Mouse (Mus musculus) hindbrain, embryonic 16.5 days (tissue): Measurements from ENCODE around the gene Capn5. TPM values are rescaled to one million over a fixed set of nuclear protein-coding genes. Genes with fewer than 3 reads are reported as not detected.

ENCODE experiments used
- ATAC-seq: fragments of 200-750 bp; cut with Nextera tagmentation; 2 replicates; pipeline ENCODE4 v1.8.0; 2017; ENCODE audit warnings: moderate TSS enrichment, moderate library complexity
- H3K27ac ChIP-seq: fragments of 300-500 bp; sonication (generic); 2 replicates; pipeline ENCODE4 v1.5.1; 2014; ENCODE audit warnings: low read depth, mild to moderate bottlenecking, control low read depth, low read length, moderate library complexity
- H3K27me3 ChIP-seq: fragments of 300-500 bp; sonication (generic); replicated peaks from 2 replicates; pipeline ENCODE4 v1.6.1; 2014; ENCODE audit warnings: low read length; ENCODE audit not compliant: control insufficient read depth, insufficient read depth
- H3K36me3 ChIP-seq: fragments of 300-500 bp; sonication (generic); 2 replicates; pipeline ENCODE4 v1.6.1; 2014; ENCODE audit warnings: mild to moderate bottlenecking, low read length, moderate library complexity, mixed read lengths; ENCODE audit not compliant: control insufficient read depth, insufficient read depth
- H3K4me1 ChIP-seq: fragments of 300-500 bp; sonication (generic); 2 replicates; pipeline ENCODE4 v1.6.1; 2014; ENCODE audit warnings: low read depth, low read length; ENCODE audit not compliant: control insufficient read depth, insufficient read depth
- H3K4me2 ChIP-seq: fragments of 300-500 bp; sonication (generic); 2 replicates; pipeline ENCODE4 v1.6.1; 2014; ENCODE audit warnings: mild to moderate bottlenecking, low read length, control low read depth, moderate library complexity
- H3K4me3 ChIP-seq: fragments of 300-500 bp; sonication (generic); 2 replicates; pipeline ENCODE4 v1.5.1; 2014; ENCODE audit warnings: mild to moderate bottlenecking, low read length, control low read depth, moderate library complexity
- H3K9ac ChIP-seq: fragments of 300-500 bp; sonication (generic); 2 replicates; pipeline ENCODE4 v1.6.1; 2014; ENCODE audit warnings: low read depth, mild to moderate bottlenecking, control low read depth, low read length, moderate library complexity
- H3K9me3 ChIP-seq: fragments of 300-500 bp; sonication (generic); 2 replicates; pipeline ENCODE4 v1.6.1; 2014; ENCODE audit warnings: mild to moderate bottlenecking, low read length, moderate library complexity; ENCODE audit not compliant: control insufficient read depth
- WGBS: fragments of 180-500 bp; shearing (Covaris S2); extraction: QIAGEN DNeasy Blood & Tissue Kit; methylation state at CpG from one replicate; pipeline ENCODE4 v1.1.7; 2014; 5-methylcytosine and 5-hydroxymethylcytosine counted together
- polyA plus RNA-seq: library from polyadenylated mRNA; unstranded; fragments of >200 nt; fragmentation: Nextera tagmentation; extraction: Ambion mirVana; gene quantifications from 2 replicates; pipeline ENCODE4 v1.2.1, GENCODE M21; 2015

Gene Capn5
- polyA plus RNA-seq, 1 experiment from 2014 or later, result 27.3 TPM

DNA sequence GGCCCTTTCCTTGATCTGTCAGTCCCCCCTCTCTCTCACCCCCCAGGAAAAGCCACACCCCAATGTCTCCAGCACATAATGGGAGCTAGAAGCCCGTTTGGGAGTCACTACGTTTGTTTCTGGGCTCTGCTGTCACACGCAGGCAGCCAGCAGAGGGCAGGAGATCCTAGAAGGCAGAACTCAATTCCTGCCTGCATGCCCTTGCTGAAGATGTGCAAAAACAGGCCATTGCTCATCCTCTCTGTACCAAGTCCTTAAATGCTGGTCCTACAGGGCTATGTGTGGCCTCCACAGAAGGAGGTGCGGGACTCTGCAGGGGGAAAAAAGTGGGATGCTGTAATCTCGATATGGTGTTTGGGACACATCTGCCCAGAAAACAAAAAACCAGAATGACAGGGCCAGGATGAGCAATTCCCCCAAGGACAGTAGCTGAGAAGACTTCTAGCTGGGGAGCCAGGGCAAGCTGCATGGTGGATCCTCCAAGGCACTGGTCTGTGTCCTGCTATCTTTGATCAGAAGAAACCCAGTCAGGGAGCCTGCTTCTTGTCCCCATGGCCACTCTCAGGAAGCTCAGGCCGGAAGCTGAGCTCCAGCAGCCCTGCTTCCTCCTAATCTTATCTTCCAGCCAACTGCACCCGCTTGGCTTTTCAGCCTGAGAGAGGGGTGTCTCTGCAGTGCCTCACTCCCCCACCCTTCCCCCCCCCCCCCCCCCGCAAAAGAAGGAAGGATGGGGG lies 22.4 kb downstream of the Capn5 start:
- Histone ChIP-seq H3K27ac (no peak overlapping the region; the same call in 1 of the 2 replicates), H3K36me3 (no peaks in the 10 kb centered on the region; the same call in 1 of the 2 replicates), H3K9ac (no peak overlapping the region), H3K9me3 (no peaks in the 10 kb centered on the region), H3K4me2 (no peak overlapping the region), H3K4me3 (no peak overlapping the region), H3K27me3 (no peaks in the 10 kb centered on the region), H3K4me1 (peaks cover 23% of the 10 kb centered on the region)
- peak; percentile 50 for ATAC-seq
- 30% methylated on average over 7 of the region's 8 CpGs for whole genome bisulfite sequencing

- peaks cover 15% of the 10 kb centered on the region for H3K4me1 ChIP-seq
- H3K4me2 ChIP-seq, result no peak overlapping the region
- H3K9me3 ChIP-seq, result no peaks in the 10 kb centered on the region
- H3K36me3 ChIP-seq, result no peaks in the 10 kb centered on the region
- no peak overlapping the region for H3K4me3 ChIP-seq
- ATAC-seq, result no peak
- no peaks in the 10 kb centered on the region for H3K27me3 ChIP-seq
- WGBS, result 72% methylated on average over 5 of the region's 5 CpGs
- H3K9ac ChIP-seq, result no peak overlapping the region
- H3K27ac ChIP-seq, result no peak overlapping the region
Measured at GRCm38 (mm10) chr7:98153892-98154291, 24.2 kb downstream of the Capn5 start.

DNA sequence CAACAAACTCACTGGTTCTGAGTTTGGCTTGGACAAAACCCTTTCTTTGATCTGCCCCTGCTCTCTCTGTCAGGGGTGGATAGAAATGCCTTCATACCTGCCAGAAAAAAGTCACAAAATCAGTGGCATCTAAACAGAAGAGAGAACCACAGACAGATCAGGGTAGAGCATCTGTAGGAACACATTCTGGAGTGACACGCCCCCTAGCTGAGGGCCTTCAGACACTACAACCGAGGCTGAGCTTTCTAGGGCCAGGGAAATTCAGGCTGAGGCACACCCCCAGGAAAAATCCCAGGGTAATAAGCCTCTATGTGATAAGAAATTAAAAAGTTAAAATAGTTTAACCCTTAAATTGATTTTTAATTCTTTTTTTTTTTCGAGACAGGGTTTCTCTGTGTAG lies 24.7 kb downstream of the Capn5 start:
- Histone ChIP-seq H3K27me3 (no peaks in the 10 kb centered on the region), H3K9me3 (no peaks in the 10 kb centered on the region), H3K27ac (no peak overlapping the region), H3K4me2 (no peak overlapping the region), H3K9ac (no peak overlapping the region), H3K36me3 (no peaks in the 10 kb centered on the region), H3K4me1 (peaks cover 12% of the 10 kb centered on the region), H3K4me3 (no peak overlapping the region)
- no peak for ATAC-seq
- 33% methylated on average over 3 of the region's 3 CpGs for WGBS

DNA sequence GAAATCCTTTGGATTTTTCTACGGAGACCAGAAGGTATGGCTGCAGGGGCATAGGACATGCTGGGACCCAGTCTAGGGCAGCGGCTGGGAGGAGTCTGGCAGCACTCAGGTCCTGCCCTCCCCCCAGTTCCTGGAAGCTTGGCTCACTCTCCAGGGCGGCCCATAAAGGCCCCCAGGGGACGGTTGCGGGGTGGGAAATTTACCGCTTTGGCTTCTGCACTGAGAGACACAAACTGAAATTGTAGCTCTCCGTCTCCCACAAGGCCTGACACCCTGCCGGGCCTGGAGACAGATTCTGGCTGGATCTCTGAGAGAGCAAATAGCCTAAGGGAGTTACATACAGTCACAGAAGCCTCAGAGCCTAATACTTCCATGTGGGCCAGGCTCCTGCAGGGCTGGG lies 25.7 kb downstream of the Capn5 start:
- WGBS, result 52% methylated on average over 8 of the region's 8 CpGs
- Histone ChIP-seq H3K4me1 (peaks cover 12% of the 10 kb centered on the region), H3K4me3 (no peak overlapping the region)

DNA sequence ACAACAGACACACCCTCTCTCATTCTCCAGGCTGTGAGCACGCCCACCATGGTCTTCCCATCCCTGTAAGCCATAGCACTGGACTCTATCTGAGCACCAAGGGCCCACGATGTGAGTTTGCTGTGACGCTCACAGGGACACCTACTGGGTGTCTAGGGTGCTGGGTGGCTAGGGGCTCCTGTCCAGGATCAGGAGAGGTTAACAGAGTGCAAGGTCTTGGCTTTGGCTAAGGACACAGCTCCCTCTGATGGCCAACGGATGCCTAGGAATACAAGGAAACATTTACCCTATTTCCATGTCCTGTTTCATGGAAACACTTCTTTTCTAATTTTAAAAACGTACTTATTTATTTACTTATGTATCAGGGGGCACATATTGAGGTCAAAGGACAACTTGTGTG lies 27.5 kb downstream of the Capn5 start:
- H3K36me3 ChIP-seq, result 0 out of 2 replicates have a peak, but pooled peaks cover 3% of the 10 kb centered on the region
- H3K9ac ChIP-seq, result no peak overlapping the region
- H3K4me2 ChIP-seq, result no peak overlapping the region
- H3K4me1 ChIP-seq, result peaks cover 5% of the 10 kb centered on the region
- no peak overlapping the region for H3K27ac ChIP-seq
- no peak for ATAC-seq
- H3K4me3 ChIP-seq, result no peak overlapping the region
- H3K27me3 ChIP-seq, result no peaks in the 10 kb centered on the region
- WGBS, result 54% methylated on average over 5 of the region's 5 CpGs
- no peaks in the 10 kb centered on the region for H3K9me3 ChIP-seq

More for the DNA sequence above, 25.7 kb downstream of the Capn5 start:
- Histone ChIP-seq H3K4me2 (no peak overlapping the region), H3K36me3 (no peaks in the 10 kb centered on the region), H3K27me3 (no peaks in the 10 kb centered on the region), H3K9me3 (no peaks in the 10 kb centered on the region), H3K9ac (no peak overlapping the region), H3K27ac (no peak overlapping the region)
- ATAC-seq, result no peak

DNA sequence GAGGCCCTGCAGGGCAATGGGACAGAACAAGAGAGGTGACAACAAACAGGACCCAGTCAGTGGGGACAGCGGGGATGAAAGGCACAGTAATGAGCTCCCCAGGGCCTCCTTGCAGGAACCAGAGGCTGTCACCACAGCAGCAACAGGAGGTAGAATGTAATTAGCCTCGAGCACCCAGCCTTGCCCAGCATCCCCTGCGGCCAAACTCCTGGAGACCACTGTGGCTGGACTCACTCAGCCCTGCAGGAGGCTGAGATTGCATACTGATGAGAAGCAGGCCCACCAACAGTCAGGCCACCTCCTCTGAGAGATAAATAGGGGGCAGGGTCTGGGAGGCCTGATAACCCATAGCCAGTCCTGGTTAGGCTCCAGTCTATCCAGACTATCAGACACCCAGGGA lies 28.3 kb downstream of the Capn5 start:
- Histone ChIP-seq H3K9me3 (no peaks in the 10 kb centered on the region), H3K27me3 (no peaks in the 10 kb centered on the region), H3K4me1 (peaks cover 5% of the 10 kb centered on the region), H3K9ac (no peak overlapping the region), H3K4me2 (no peak overlapping the region), H3K27ac (no peak overlapping the region), H3K36me3 (0 out of 2 replicates have a peak, but pooled peaks cover 3% of the 10 kb centered on the region), H3K4me3 (no peak overlapping the region)
- no peak for ATAC-seq
- 18% methylated on average over 3 of the region's 3 CpGs for WGBS

DNA sequence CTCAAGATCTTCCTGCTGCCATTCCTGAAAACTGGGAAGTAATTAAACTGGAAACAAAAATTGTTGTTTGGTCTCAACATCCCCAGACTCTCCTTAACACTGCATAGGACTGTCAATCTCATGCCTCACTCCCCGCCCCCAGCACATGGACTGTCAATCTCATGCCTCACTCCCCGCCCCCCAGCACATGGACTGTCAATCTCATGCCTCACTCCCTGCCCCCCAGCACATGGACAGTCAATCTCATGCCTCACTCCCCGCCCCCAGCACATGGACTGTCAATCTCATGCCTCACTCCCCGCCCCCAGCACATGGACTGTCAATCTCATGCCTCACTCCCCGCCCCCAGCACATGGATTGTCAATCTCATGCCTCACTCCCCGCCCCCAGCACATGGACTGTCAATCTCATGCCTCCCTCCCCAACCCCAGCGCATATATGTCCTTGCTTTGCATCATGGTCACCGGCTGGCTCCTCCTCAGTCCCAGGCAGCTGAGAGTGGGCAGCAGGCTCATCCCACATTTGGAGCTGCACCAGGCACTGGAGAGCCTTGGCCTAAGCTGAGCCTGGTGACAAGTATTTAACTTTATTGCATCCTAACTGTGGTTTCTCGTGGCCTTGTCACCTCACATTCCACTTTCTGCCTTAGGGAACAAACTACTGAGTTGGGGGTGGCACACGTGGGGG lies 29.2 kb downstream of the Capn5 start:
- Histone ChIP-seq H3K27me3 (no peaks in the 10 kb centered on the region), H3K27ac (no peak overlapping the region), H3K4me3 (no peak overlapping the region), H3K36me3 (0 out of 2 replicates have a peak, but pooled peaks cover 3% of the 10 kb centered on the region), H3K9ac (no peak overlapping the region), H3K4me1 (peaks cover 5% of the 10 kb centered on the region), H3K9me3 (no peaks in the 10 kb centered on the region), H3K4me2 (no peak overlapping the region)
- WGBS, result 62% methylated on average over 10 of the region's 10 CpGs
- no peak for ATAC-seq

GRCm38 (mm10) chr7:98147766-98148165 lies 30.3 kb downstream of the Capn5 start:
- ATAC-seq, result peak; percentile 15
- H3K4me2 ChIP-seq, result no peak overlapping the region
- 0 out of 2 replicates have a peak, but pooled peaks cover 3% of the 10 kb centered on the region for H3K36me3 ChIP-seq
- H3K9me3 ChIP-seq, result no peaks in the 10 kb centered on the region
- whole genome bisulfite sequencing, result 60% methylated on average over 8 of the region's 8 CpGs
- no peak overlapping the region for H3K4me3 ChIP-seq
- H3K9ac ChIP-seq, result no peak overlapping the region
- peaks cover 5% of the 10 kb centered on the region for H3K4me1 ChIP-seq
- H3K27me3 ChIP-seq, result no peaks in the 10 kb centered on the region
- no peak overlapping the region for H3K27ac ChIP-seq

DNA sequence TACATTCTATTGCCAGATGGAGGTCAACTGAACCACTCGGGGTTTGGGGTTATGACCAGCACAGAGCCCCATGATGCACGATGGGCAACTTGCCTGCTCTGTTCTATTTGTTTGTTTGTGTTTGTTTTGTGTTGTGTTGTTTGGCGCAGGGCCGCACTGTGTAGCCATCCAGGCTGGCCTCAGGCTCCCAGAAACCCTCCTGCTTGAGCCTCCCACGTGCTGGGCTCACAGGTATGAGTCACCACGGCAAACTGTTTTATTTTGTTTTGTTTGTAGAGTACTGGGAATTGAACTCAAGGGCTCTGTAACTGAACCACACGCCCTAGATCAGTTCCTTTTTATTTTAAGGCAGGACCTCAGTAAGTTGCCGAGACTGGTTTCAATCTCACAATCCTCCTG lies 31.6 kb downstream of the Capn5 start:
- Histone ChIP-seq H3K9ac (no peak overlapping the region), H3K9me3 (no peaks in the 10 kb centered on the region), H3K27me3 (no peaks in the 10 kb centered on the region), H3K4me1 (peaks cover 5% of the 10 kb centered on the region), H3K4me3 (no peak overlapping the region), H3K36me3 (0 out of 2 replicates have a peak, but pooled peaks cover 3% of the 10 kb centered on the region), H3K27ac (no peak overlapping the region), H3K4me2 (no peak overlapping the region)
- WGBS, result 85% methylated on average over 8 of the region's 8 CpGs
- no peak for ATAC-seq
